Mouse (Mus musculus) myocyte (in vitro differentiated cells): Measurements from ENCODE around the gene Rnf185.

ENCODE experiments used
- E2F4 ChIP-seq: IDR thresholded peaks from one replicate; pipeline ENCODE4 v1.6.1; 2011; ENCODE audit warnings: mild to moderate bottlenecking, control low read depth, moderate library complexity; ENCODE audit not compliant: insufficient read depth
- MYOD1 ChIP-seq, 3 experiments: IDR thresholded peaks; one replicate each; pipeline ENCODE4 v1.6.1; 2011; ENCODE audit warnings: control low read depth in 2 of 3, low read depth in 2 of 3, mild to moderate bottlenecking in 2 of 3, moderate library complexity in 1 of 3; ENCODE audit not compliant: insufficient read length in 2 of 3, control insufficient read depth in 1 of 3
- MYOG ChIP-seq, 3 experiments: IDR thresholded peaks; one replicate each; pipeline ENCODE4 v1.6.1; 2011; ENCODE audit warnings: control low read depth in 2 of 3, low read depth in 2 of 3, mild to moderate bottlenecking in 2 of 3; ENCODE audit not compliant: insufficient read length in 2 of 3, control insufficient read depth in 1 of 3, insufficient read depth in 1 of 3
- POLR2A ChIP-seq: IDR thresholded peaks from one replicate; pipeline ENCODE4 v1.6.1; 2011; ENCODE audit warnings: low read depth, mild to moderate bottlenecking, control low read depth, moderate library complexity; ENCODE audit not compliant: insufficient read length
- TCF12 ChIP-seq: IDR thresholded peaks from one replicate; pipeline ENCODE4 v1.6.1; 2011; ENCODE audit warnings: mild to moderate bottlenecking, control low read depth; ENCODE audit not compliant: poor library complexity, insufficient read depth, severe bottlenecking
- TCF3 ChIP-seq: IDR thresholded peaks from one replicate; pipeline ENCODE4 v1.6.1; 2011; ENCODE audit warnings: low read depth, control low read depth; ENCODE audit not compliant: insufficient read length
- USF1 ChIP-seq: IDR thresholded peaks from one replicate; pipeline ENCODE4 v1.6.1; 2011; ENCODE audit warnings: low read depth, mild to moderate bottlenecking, control low read depth, moderate library complexity

GRCm38 (mm10) chr11:3392526-3392925 is 59.6 kb downstream of the Rnf185 start:
- TF ChIP-seq TCF12 (no peak), POLR2A (no peak), MYOD1 (IDR thresholded peaks at IDR 0.05; ENCODE audit: control insufficient read depth in 1 of 3, insufficient read length in 2 of 3, low read depth in 2 of 3) (no peak), USF1 (no peak), E2F4 (no peak), MYOG (IDR thresholded peaks at IDR 0.05; ENCODE audit: control insufficient read depth in 1 of 3, insufficient read depth in 1 of 3, insufficient read length in 2 of 3, low read depth in 2 of 3) (no peak), TCF3 (no peak)
